Mouse (Mus musculus): ENCODE data around the gene Bnc1. TPM values are rescaled to one million over a fixed set of nuclear protein-coding genes. Genes with fewer than 3 reads are reported as not detected.

Bnc1 gene
- 4.8 and 6.3 TPM in 2 replicates for polyA plus RNA-seq (2015; fragmentation: Nextera tagmentation; extraction: Ambion mirVana)

DNA sequence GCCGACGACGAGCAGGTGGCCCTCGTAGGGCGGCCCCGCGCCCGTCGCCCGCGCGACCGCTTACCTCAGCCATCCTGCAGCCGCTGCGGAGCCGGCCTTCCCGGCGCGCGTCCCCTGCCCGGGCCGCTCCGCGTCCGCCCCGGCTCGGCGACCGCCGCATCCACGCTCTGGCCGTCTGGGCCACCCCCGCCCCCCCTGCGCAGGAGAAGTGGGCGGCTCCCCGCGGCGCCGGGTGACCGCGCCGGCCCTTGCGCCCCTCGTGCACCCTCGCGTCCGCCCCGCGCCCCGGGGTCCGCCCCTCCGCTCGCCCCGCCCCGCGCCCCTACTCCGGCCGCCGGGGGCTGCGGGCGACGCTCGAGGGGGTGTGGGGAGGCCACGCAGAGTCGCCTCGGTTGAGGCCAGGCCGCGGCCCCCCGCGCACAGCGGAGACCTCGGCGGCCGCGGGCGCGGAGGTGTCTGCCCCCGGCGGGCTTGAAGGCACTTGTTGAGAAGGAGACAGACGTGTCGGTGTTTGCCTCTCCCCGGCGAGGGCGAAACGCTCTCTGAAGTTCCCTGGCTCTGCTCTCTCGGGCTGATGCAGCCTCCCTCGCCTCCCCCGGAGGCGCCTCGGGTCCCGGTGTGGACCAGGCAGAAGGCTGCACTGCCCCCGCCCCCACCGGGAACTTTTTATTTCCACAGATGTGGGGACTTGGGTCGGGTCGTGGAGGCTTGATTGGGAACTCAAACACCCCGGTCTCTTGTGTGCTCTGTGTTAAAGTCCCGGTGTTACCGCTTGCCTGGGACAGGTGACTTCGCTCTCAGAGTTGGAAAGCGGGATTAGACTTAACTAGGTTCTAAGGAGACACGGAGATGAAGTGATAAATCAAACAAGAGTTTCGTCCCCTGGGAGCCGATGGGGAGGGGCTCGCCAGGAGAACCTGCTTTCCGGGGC is at the start of gene Bnc1:
Gene Bnc1 (minus strand): TSS at position 162 of the 931 bp plus-strand sequence.
- Histone ChIP-seq H3K4me1 (peaks cover 15% of the 10 kb centered on the region), H3K4me3 (peak within 1 kb of the TSS; percentile 54), H3K27me3 (replicated peaks) (peaks cover 93% of the 10 kb centered on the region), H3K9me3 (no peaks in the 10 kb centered on the region), H3K9ac (peak within 1 kb of the TSS; percentile 71), H3K36me3 (no peaks in the 10 kb centered on the region), H3K4me2 (peak within 1 kb of the TSS; percentile 93), H3K27ac (replicated peaks) (0 out of 2 replicates have a peak within 1 kb of the TSS, but pooled peaks have one; percentile 8)
- no peak; the same call in 1 of the 2 replicates for ATAC-seq (ENCODE audit: extremely low read depth, insufficient number of reproducible peaks, low FRiP score, low TSS enrichment)
- WGBS, result under 1% methylated on average over 104 of the region's 105 CpGs

DNA sequence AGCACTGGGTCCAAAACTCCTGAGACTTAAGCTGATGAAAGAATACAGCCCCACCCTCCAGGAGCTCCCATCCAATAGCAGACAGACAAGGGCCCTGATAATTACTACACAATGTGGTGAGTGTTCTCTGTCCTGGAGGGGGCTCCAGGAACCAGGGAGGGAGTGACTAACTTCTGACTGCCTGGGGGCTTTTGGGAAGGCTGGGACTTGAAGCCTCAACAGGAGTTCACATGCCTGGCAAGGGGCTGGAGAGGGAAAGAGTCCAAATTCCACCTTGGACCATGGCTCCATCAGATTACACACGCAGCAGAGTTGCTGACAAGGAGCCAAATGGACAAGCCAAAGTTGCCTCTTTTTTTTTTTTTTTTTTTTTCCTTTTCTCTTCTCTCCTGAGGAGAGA is 41.3 kb upstream of the Bnc1 start:
- peaks cover 7% of the 10 kb centered on the region for H3K4me1 ChIP-seq
- no peak overlapping the region for H3K4me3 ChIP-seq
- no peak overlapping the region for H3K4me2 ChIP-seq
- H3K27me3 ChIP-seq (replicated peaks), result 0 out of 2 replicates have a peak, but pooled peaks cover 1% of the 10 kb centered on the region
- H3K9me3 ChIP-seq, result no peaks in the 10 kb centered on the region
- WGBS, result 56% methylated on average over 1 of the region's 1 CpGs
- no peaks in the 10 kb centered on the region for H3K36me3 ChIP-seq
- H3K9ac ChIP-seq, result no peak overlapping the region
- no peak for ATAC-seq (ENCODE audit: extremely low read depth, insufficient number of reproducible peaks, low FRiP score, low TSS enrichment)
- H3K27ac ChIP-seq (replicated peaks), result no peak overlapping the region

DNA sequence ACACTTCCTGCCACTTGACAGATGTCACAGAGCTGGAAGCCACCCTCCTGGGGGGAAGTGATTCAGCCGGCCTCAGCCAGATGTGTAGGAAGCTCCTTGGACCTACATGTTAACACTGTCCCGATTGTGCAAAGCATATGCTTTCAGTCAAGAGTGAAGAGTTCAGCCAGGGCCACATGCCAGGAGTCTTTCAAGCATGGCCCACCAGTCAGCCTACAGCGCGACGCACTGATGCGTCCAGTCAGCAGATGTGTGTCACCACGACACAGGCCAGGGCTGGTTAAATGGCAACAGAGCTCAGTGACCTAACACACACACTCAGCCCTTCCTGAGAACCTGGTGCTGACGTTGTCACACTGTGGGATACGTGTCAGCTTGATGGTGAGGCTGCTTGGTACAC is 37.6 kb upstream of the Bnc1 start:
- no peak for ATAC-seq (ENCODE audit: extremely low read depth, insufficient number of reproducible peaks, low FRiP score, low TSS enrichment)
- H3K9ac ChIP-seq, result no peak overlapping the region

DNA sequence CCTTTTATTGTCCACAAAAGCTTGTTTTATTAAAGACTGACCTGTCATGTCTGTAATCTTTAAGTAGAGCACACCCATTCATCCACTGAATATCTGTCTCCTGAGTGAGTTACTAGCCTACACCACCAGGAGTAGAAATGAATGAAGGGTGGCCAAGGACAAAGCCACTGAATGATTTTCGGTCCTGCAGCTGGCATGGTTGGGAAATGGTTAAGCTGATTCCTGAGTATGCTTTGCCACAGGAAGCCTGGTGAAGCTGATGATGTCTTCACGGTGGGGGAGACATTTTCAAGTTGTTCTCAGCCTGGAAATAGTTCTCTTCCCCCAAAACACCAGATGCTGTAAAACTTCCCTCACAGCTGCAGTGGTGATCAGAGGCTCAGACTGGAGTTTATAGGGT is 33.7 kb upstream of the Bnc1 start:
- no peaks in the 10 kb centered on the region for H3K36me3 ChIP-seq
- peaks cover 11% of the 10 kb centered on the region; the same call in 1 of the 2 replicates for H3K27me3 ChIP-seq (replicated peaks)
- no peak overlapping the region for H3K4me2 ChIP-seq
- no peak overlapping the region for H3K27ac ChIP-seq (replicated peaks)
- no peak overlapping the region for H3K4me3 ChIP-seq
- no peaks in the 10 kb centered on the region for H3K9me3 ChIP-seq
- peaks cover 7% of the 10 kb centered on the region for H3K4me1 ChIP-seq
- 36% methylated on average over 2 of the region's 2 CpGs for WGBS
- no peak for ATAC-seq (ENCODE audit: extremely low read depth, insufficient number of reproducible peaks, low FRiP score, low TSS enrichment)
- no peak overlapping the region for H3K9ac ChIP-seq

More for the DNA sequence above, 37.6 kb upstream of the Bnc1 start:
- H3K9me3 ChIP-seq, result no peaks in the 10 kb centered on the region
- WGBS, result 38% methylated on average over 9 of the region's 9 CpGs
- peaks cover 11% of the 10 kb centered on the region; the same call in 1 of the 2 replicates for H3K27me3 ChIP-seq (replicated peaks)
- no peaks in the 10 kb centered on the region for H3K36me3 ChIP-seq
- H3K27ac ChIP-seq (replicated peaks), result no peak overlapping the region
- H3K4me3 ChIP-seq, result no peak overlapping the region
- peaks cover 7% of the 10 kb centered on the region for H3K4me1 ChIP-seq
- no peak overlapping the region for H3K4me2 ChIP-seq

DNA sequence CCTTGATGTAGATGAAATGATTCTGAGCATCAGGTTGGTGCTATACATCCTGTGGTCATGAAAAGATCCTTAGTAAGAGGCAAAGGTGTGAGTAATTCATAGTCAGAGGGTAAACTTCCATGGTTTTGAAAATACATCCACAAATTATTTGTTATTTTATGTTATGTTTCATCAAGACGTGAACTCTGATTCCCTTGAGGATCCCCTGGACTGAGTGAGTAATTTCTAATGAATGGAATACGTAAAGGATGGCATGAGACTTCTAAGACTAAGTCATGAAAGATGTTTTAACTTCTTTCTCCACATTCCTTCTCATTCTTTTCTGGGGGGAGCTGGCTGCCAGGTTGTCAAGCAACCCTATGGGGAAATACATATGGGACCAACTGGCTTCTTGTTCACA is 31.6 kb upstream of the Bnc1 start:
- 86% methylated on average over 2 of the region's 2 CpGs for WGBS

DNA sequence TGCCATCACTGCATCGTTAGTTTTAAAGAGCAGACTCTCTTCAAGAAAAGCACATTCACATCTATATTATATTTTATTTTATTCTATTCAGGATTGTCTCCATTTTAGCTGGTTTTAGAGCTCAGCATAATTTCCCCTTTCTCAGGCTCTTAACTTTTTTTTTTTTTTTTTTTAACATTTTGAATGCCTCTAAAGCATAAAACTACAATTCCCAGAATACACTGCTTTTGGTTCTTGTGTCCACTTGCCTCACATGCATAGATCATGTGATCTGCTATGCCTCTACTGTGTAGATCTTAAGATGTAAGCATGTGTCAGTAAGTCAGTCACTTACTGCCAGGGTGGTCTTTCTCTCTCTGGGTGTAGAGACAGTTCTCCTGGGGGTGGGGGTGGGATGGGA is 30.3 kb upstream of the Bnc1 start:
- Histone ChIP-seq H3K27me3 (replicated peaks) (peaks cover 21% of the 10 kb centered on the region), H3K4me3 (no peak overlapping the region), H3K4me1 (peaks cover 2% of the 10 kb centered on the region), H3K27ac (replicated peaks) (no peak overlapping the region), H3K9me3 (no peaks in the 10 kb centered on the region), H3K4me2 (no peak overlapping the region), H3K36me3 (no peaks in the 10 kb centered on the region), H3K9ac (no peak overlapping the region)
- ATAC-seq (ENCODE audit: extremely low read depth, insufficient number of reproducible peaks, low FRiP score, low TSS enrichment), result no peak
- WGBS, result 86% methylated on average over 1 of the region's 1 CpGs

More for the DNA sequence above, 31.6 kb upstream of the Bnc1 start:
- Histone ChIP-seq H3K4me2 (no peak overlapping the region), H3K36me3 (no peaks in the 10 kb centered on the region), H3K27ac (replicated peaks) (no peak overlapping the region), H3K9me3 (no peaks in the 10 kb centered on the region), H3K9ac (no peak overlapping the region), H3K4me3 (no peak overlapping the region), H3K4me1 (no peaks in the 10 kb centered on the region), H3K27me3 (replicated peaks) (peaks cover 15% of the 10 kb centered on the region; the same call in 1 of the 2 replicates)
- no peak for ATAC-seq (ENCODE audit: extremely low read depth, insufficient number of reproducible peaks, low FRiP score, low TSS enrichment)

DNA sequence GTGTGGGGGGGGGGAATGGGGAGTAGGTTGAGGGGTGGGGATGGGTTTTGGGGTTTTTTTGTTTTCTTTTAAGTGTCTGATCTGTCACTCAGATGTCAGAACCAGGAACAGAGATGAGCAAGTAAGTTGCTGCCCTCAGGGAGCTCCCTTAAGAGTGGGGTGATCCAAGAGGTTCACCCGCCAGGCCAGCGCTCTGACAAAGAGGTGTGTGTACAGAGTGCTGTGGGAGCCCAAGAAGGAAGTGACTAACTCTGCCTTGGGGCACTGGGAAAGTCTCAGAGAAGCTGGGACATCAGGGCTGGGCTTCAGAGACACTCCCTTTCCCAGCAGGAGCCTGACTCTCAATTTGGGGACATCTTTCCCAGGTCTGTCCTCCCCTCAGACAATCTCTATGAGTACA is 25.9 kb upstream of the Bnc1 start:
- ATAC-seq (ENCODE audit: extremely low read depth, insufficient number of reproducible peaks, low FRiP score, low TSS enrichment), result no peak
- Histone ChIP-seq H3K4me2 (no peak overlapping the region), H3K4me1 (peaks cover 9% of the 10 kb centered on the region), H3K36me3 (no peaks in the 10 kb centered on the region), H3K9me3 (no peaks in the 10 kb centered on the region), H3K9ac (no peak overlapping the region), H3K4me3 (no peak overlapping the region), H3K27ac (replicated peaks) (no peak overlapping the region), H3K27me3 (replicated peaks) (peaks cover 51% of the 10 kb centered on the region)
- 89% methylated on average over 2 of the region's 2 CpGs for WGBS

DNA sequence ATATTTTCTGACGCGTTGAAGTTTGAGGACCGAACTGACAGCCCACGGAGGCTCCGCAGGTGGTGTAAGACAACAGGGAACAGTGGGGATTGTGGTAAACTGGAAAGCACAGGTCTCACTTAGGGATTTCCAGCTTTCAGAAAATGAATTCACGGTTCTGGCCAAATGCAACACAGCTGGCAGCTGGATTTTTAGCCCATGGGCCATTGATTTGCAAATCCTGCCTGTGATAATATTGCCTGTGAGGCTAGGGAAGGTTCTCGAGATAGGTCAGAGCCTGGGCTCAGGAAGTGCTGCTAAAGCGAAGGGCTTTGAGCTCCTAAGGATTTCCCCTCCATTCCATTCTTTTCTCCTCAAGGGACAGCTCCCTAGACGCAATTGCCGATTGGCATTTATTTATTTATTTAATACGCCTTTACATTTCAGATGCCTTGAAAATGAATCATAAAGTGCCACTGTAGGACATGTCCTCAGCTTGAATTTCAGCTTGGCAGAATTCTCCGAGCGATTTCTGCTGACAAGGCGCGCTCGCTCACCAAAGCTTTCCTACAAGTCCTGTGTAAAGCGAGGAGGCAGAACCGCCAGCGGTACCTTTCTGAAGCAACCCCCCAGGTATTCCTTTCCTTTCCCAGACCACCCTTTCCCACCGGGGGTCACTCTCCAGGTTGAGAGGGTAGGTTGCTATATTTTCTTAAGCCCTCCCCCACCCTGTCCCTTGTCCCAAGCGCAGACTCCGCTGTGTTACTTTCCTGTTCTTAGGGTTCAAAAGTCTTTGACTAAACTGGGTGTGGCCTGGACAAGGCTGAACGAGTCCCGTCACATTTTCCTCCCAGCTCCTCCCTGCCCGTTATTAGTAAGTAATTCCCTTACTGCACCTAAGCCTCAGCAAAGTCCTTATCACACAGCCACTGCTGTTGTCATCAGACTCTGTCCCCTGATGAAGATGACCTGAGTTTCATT is 24.9 kb upstream of the Bnc1 start:
- no peak for ATAC-seq (ENCODE audit: extremely low read depth, insufficient number of reproducible peaks, low FRiP score, low TSS enrichment)
- peaks cover 58% of the 10 kb centered on the region for H3K27me3 ChIP-seq (replicated peaks)
- H3K4me2 ChIP-seq, result peak overlapping the region; percentile 70
- H3K4me3 ChIP-seq, result peak overlapping the region; percentile 40
- 4% methylated on average over 25 of the region's 25 CpGs for WGBS
- peaks cover 11% of the 10 kb centered on the region for H3K4me1 ChIP-seq
- H3K9ac ChIP-seq, result peak overlapping the region; percentile 61
- no peak overlapping the region for H3K27ac ChIP-seq (replicated peaks)
- no peaks in the 10 kb centered on the region for H3K36me3 ChIP-seq
- H3K9me3 ChIP-seq, result no peaks in the 10 kb centered on the region

DNA sequence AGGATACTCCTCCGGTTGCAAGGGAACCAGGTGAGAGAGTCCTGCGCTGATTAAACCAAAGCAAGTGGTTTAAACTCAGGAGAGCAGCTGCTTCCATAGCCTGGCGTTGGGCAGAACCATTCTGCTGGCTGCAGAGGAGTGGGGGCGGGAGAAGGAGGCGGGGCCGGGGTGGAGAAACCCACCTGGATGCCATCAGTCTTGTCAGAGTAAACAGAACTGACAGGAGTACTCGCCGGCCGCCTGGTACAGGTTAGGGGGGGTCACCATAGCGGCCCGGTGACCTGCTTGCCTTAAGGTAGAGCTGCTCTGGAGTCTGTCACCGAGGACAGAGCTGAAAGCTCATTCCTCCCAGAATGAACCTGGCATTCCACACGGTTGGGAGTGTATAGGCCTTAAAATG is 20.4 kb upstream of the Bnc1 start:
- whole genome bisulfite sequencing, result 8% methylated on average over 13 of the region's 13 CpGs
- Histone ChIP-seq H3K4me3 (no peak overlapping the region), H3K9me3 (no peaks in the 10 kb centered on the region), H3K36me3 (no peaks in the 10 kb centered on the region), H3K27ac (replicated peaks) (no peak overlapping the region), H3K27me3 (replicated peaks) (peaks cover 54% of the 10 kb centered on the region), H3K9ac (no peak overlapping the region), H3K4me2 (no peak overlapping the region), H3K4me1 (peaks cover 14% of the 10 kb centered on the region)
- ATAC-seq (ENCODE audit: extremely low read depth, insufficient number of reproducible peaks, low FRiP score, low TSS enrichment), result no peak

DNA sequence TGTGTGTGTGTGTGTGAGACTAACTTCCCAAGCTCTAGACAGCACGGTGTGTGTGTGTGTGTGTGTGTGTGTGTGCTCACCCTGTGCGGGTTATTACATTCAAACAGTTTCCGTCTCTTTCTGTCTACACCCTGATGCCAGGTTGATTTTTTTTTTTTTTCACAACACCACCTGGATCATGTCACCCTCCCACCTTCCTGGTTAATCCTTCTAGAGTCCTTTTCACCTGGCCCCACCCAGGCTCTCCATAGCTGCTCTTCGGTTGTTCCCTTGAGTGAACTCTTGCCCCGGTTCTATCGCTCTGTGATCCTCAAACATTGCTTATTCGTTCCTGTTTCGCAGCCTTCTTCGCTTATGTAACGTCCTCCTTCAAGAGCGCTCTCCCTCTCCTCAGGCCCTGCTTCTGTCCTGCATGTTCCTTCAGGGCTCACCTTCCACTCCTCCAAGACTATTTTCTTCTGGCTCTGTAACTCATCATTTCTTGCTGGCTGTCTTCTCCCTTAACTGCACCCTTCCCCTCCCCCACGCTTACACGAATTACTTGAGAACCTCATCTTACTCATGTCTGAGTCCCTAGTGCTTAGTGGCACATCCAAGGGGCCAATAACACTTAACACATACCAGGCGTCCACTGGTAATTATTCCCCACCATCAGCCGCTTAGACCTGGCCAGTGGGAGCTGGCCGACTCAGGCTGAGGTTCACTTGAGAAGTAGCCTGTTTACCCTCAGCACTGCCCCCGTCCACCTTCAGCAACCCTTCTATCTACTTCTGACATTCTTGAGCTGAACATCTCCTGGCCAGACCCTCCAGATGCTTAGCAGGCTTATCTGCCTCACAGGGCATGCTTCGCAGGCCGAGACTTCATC is 19.7 kb upstream of the Bnc1 start:
- Histone ChIP-seq H3K4me2 (no peak overlapping the region), H3K27me3 (replicated peaks) (peaks cover 47% of the 10 kb centered on the region), H3K9ac (no peak overlapping the region), H3K4me3 (no peak overlapping the region), H3K36me3 (no peaks in the 10 kb centered on the region), H3K9me3 (no peaks in the 10 kb centered on the region), H3K4me1 (peaks cover 7% of the 10 kb centered on the region), H3K27ac (replicated peaks) (peak overlapping the region; percentile 42)
- 37% methylated on average over 19 of the region's 19 CpGs for WGBS
- ATAC-seq (ENCODE audit: extremely low read depth, insufficient number of reproducible peaks, low FRiP score, low TSS enrichment), result no peak

All from heart, embryonic 13.5 days (tissue).